Mouse (Mus musculus): ENCODE results near the gene Zrsr1.
A peak's percentile ranks its signal among the peaks of the same experiment; 100 is the strongest.

The Zrsr1 gene

DNA sequence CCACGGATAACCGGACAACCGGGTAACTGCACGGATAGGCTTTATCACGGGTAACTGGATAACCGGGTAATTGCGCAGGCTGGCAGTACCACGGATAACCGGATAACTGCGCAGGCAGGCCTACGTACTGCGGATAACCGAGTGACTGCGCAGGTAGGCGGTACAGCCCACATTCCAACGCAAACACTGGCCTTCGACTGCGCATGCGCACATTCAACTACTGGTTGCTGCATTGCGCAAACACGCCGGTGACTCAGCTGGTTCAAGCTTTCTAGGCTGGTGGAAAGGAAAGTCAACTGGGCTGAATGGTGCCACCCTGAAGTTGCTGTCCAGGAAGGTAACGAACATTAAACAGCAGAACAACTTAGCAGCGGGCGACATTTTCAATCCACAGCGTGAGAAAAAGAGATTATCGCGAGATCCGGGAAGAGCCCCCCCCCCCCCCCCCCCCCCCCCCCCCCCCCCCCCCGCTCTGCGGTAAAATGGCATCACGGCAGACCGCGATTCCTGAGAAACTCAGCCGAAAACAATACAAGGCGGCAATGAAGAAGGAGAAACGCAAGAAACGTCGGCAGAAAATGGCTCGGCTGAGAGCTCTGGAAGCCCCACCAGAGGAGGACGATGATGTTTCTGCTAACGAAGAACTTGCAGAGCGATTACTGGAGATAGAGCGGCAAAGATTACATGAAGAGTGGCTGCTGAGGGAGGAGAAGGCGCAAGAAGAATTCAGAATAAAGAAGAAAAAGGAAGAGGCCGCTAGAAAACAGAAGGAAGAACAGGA is 1.1 kb downstream of the Zrsr1 start:
- peak; percentile 90 for DNase-seq (ENCODE audit: low spot score)

DNA sequence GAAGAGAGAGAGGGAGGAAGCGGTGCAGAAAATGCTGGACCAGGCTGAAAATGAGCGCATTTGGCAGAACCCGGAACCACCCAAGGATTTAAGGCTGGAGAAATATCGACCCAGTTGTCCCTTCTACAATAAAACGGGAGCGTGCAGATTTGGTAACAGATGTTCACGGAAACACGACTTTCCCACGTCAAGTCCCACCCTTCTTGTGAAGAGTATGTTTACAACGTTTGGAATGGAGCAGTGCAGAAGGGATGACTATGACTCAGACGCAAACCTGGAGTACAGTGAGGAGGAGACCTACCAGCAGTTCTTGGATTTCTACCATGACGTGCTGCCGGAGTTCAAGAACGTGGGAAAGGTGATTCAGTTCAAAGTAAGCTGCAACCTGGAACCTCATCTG is 1.8 kb downstream of the Zrsr1 start:
- DNase-seq (ENCODE audit: low spot score) = no peak

DNA sequence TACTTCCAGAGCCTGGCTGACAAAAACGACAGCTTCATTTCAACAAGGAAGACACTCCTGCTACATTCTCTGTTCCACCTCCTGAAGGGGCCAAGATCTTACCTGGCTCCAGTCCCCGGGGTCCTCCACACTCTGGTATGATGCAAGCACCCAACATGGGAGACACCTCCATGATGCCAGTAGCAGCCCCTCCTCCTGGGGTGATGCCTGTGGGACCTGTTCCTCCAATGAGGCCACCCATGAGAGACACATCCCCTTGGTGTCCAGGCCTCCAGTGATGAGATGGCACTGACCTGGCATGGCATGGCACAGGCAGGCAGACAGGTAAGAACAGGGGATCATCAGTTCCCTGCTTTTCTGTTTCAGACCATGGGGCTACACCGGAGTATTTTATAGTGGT is 6.4 kb downstream of the Zrsr1 start:
- no peak for DNase-seq (ENCODE audit: low spot score)

DNA sequence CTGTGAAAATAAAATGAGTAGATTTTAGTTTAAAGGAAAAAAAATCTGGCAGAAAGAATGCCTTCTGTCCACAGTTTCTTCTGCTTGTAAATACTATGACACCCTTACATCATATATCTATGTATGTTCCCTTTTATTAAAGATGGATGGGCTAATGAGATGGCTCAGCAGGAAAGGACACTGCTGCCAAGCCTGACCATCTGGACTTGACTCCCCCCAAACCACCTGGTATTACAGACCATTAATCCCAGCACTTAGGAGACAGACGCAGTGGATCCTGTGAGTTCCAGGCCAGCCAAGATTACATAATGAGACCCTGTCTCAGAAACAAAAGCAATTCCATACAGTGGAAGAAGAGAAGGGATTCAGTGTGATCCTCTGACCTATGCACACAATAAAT is 6.9 kb downstream of the Zrsr1 start:
- DNase-seq (ENCODE audit: low spot score) = no peak

DNA sequence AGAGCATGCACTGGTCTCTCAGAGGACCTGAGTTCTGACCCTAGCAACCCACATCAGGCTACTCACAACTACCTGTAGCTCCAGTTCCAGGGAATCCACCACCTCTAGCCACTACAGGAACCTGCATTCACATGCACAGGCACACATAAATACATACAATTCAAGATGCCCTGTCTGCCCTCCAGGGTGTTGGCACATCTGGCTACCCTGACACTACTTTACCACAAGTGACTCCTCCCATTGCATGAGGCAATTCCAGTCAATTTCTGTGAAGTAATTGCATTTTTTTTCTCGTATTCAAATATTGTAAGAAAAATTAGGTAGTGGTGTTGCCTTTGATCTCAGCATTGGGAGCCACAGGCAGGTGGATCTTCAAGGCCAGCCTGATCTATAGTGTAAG is 7.4 kb downstream of the Zrsr1 start:
- no peak for DNase-seq (ENCODE audit: low spot score)

DNA sequence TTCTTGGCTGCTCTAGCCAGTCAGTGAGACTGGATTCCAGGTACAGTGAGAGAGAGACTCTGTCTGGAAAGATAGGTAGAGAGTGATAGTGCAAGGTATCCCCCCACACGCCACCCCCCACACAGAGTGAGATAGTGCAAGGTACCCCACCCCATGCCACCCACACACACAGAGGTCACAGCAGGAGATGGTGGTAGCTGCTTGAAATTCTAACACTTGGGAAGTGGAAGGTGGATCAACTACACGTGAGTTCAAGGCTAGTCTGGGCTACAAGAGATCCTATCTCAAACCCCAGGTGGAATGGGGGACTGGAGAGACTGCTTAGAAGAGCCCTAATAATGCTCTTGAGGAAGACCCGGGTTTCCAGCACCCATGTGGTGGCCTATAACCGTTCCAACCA is 9.2 kb downstream of the Zrsr1 start:
- DNase-seq (ENCODE audit: low spot score) = no peak

DNA sequence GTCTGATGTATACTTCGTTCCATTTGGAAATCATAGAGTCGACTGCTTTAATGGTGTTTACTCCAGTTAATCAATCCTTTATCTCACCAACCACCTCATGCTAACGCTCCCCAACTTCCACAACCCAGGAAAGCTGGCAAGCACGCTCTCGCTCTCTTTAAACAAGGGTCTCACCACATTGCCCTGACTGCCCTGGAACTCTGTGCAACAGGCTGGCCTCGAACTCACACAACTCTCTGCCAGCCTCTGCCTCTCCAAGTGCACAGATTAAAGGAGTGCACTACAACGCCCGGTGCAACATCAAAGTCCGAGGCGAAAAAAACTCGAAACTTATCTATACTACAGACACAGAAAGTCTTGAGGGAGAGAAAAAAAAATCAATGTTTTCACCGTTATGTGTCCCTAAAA is 9.7 kb downstream of the Zrsr1 start:
- DNase-seq (ENCODE audit: low spot score) = no peak

DNA sequence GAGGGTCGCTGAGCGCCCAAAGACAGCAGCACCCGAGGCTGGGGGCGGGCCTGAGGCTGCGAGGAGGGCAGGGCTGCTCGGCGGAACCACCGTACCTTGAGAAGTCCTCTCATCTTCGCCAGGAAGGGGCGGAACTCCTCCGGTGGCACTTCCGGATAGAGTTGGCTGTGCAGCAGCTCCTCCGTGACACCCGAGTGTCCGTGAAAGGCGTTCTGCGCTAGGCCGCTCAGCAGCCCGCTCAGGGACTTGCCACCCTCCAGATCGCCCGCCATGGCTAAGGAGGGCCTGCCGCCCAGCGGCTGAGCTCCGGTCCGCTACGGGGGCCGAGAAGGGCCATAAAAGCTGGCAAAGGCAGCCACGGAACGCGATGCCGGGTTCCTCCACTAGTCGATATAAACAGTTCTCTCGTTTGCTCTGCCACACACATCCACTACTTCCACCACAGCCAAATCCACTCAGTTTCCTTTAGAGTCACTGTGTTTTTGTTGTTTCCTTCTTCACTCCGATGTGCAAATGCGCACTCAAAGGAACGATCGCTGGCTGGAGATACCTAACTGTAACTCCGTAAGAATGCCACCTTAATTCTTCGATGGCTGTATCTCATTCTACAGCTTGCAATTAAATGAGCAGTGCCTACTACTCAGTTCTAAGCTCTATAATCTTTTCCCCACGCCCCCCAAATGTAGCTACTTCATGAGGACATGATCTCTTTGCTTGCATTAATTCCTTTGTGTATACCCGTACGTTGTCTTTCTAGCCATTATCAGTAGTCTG is 10.4 kb downstream of the Zrsr1 start, which contains the start of the genes Gm28048 and Commd1:
Gm28048 (minus strand) TSS at position 107 of the 774 bp plus-strand sequence.
Commd1 (minus strand) TSS at position 399 of the 774 bp plus-strand sequence.
- DNase-seq (ENCODE audit: low spot score) = peak; percentile 98

DNA sequence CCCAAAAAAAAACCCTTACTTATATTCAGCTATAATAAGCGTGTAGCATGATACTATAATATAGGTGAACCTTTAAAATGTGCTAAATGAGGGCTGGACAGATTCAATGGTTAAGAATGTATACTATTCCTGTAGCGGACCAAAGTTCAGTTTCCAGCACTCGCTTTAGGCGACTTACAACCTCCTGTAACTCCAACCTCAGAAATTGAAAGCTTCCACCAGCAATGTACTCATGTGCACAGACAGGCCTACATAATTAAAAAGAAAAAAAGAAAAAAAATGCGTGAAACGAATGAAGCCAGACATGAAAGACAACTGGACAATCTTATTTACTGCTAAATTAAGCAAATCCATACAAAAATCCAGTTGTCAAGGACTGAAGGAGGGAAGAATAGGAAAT is 11.0 kb downstream of the Zrsr1 start:
- DNase-seq (ENCODE audit: low spot score) = no peak

DNA sequence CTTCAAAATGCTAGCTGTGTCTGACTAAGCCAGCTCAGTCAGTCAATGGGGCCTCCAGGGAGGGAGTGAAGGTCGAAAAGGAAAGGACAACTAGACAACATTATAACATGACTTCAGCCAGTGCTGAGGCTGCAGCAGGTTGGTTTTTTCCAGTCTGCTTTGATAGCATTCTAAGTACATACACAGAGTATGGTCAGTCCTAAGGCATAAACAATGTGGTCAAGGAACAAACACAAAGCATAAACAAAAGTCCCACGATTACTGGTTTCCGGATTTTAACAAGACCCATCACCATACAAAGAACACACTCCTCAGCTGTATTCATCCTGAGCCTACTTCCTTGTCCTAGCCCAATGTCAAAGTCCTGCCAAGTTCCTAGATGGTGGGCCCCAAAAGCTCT is 13.7 kb downstream of the Zrsr1 start:
- no peak for DNase-seq (ENCODE audit: low spot score)

DNA sequence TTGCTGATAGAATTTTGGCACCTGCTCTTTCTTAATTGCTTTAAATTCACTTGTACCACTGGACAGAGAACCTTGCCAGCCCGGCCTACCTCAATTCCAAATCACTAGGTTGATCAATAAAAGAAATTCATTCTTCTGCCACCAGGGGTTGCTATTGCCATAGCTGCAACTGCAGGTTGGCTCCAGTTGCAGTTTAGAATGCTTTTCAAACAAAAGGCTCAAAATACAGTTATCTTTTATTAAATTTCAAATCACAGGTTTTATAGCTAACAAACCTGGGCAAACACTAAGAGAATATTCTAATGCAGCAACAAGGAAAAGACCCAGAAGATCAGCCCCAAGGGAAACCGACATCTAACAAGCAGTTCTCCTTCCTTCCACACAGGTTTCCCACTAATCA is 15.6 kb downstream of the Zrsr1 start:
- DNase-seq (ENCODE audit: low spot score) = no peak

DNA sequence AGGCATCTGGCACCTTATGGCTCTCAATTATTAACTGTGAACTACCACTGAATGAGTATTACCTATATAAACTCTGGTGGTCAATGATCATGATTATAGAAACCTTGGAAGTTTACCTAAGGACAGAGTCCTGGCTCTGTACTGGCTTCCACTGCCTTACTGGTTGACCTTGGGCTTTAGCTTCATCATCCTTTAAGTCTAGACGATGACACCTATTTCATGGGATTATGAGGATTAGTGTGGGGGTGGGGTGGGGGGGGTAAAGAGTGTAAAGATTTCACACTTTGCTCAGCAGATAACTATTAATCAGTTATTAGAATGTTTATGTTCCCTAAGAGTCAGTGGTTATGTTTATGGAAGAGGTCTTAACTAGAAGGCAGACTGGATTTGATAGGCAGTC is 18.0 kb downstream of the Zrsr1 start:
- no peak for DNase-seq (ENCODE audit: low spot score)

DNA sequence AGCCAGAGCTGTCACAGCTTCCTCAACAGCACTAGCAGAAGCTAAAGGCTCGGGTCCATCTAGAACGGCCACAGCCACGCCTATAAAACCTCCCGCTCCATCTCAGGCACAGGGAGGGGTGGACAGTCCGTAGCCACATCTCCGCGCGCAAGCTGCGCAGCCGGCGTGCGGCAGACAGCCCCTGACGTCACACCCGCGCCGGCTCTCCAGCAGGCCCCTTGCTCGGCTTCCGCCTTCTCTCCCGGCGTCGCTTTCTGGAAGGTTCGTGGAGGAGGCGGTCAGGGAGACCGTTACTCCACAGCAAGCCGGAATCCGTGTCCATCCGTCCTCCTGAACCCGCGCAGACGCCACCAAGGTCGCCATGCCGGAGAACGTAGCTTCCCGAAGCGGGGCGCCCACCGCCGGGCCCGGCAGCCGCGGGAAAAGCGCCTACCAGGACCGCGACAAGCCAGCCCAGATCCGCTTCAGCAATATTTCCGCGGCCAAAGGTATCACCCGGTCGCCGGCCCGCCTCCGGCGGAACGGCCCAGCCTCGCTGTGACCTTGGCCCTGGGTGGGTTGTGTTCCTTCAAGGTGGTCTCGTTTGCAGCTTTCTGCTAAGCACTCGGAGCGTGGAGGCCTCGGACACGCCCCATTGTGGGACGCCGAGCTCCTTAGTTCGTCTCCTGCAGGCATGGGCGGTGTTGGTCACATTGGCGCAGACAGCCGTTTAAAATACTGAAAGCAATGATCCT is 18.8 kb downstream of the Zrsr1 start, which contains the start of gene Cct4:
Cct4 (plus strand) TSS at position 127 of the 734 bp plus-strand sequence.
- peak; percentile 94 for DNase-seq (ENCODE audit: low spot score)

DNA sequence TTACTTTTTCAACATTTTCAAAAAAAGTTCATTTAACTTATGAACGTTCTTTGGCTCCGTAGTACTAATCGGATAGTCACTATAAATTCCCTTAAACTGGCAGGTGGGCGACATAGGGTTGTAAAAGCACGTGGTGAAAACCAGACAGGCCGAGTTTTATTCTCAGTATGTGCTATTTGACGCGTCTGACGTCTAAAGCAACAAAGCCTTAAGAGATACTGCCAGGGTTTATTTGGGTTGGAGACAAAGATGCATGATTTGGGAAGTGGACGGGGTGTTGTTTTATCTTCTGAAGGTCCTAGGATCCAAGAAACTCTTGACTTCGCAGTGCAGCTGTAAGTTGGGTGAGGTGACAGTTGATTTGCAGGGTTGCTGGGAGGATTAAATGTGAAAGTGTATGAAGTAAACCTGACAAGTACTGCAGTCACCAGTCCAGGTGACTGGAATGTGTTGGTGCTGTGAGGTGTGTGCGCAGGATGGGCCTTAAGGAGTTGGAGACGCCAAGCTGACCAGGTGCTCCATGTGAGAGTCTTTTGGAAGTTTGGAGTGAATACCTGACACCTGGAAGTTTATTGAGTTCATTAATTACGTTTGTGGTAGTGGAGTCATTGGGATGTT is 19.5 kb downstream of the Zrsr1 start:
- DNase-seq (ENCODE audit: low spot score) = no peak

DNA sequence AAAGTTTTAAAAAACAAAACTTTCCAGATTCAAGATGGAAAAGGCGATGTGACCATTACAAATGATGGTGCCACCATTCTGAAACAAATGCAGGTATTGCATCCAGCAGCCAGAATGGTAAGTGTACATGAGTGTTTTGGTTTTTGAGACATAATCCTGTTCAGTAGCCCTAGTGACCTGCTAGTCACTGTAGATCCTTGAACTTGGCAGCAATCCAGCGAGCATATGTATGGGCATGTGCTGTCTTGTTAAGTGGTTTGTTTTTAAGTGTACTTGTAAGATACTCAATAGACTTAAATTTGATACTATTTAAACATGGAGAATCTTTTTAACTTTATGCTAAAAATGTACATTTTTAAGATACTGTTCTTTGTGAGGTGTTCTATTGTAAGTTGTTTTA is 22.5 kb downstream of the Zrsr1 start:
- no peak for DNase-seq (ENCODE audit: low spot score)

DNA sequence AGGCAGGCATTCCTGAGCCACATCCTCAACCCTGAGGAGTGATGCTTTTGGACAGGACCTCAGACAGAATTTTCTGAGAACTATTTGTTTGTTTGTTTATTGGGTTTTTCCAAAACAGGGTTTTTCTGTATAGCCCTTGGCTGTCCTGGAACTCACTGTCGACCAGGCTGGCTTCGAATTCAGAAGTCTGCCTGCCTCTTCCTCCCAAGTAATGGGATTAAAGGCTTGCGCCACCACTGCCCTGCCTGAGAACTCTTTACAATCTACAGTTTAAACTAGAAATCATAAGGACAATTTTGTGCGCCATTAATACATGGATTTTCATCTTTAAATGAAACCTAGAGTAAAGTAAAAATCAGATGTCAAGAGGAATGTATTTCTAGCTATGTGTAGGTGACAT is 23.7 kb downstream of the Zrsr1 start:
- DNase-seq (ENCODE audit: low spot score) = no peak

DNA sequence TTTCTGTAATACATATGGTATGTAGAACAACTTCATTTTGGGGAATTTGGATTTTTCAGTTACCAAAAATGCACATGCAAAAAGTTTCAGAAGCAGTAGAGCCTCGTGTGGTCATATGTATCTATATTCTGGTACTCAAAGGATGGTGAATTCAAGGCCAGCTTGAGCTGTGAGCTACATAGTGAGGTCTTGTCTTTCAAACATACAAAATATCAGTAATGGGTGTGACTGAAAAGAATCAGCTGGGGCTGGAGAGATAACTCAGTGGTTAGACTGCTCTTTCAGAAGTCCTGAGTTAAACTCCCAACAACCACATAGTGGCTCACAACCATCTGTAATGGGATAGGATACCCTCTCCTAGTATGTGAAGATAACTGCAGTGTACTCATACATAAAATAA is 26.5 kb downstream of the Zrsr1 start:
- DNase-seq (ENCODE audit: low spot score) = no peak

DNA sequence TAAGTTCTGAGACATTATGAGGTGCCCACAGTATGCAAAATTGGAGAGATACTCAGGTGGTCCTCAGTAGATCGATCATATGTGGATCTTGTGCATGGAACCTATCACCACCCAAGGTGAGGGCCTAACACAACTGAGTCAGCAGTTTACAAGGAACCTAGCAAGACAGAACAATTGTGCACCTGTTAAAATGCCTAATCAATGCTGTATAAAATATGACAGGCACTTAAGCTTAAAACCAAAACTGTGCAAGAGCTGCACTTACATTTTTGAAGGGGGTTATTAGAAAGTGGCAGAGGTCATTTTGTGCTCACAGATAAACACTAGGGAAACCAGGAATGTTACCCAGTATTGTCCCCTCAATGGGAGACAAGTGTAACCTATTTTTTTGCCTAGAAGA is 33.5 kb downstream of the Zrsr1 start:
- no peak for DNase-seq (ENCODE audit: low spot score)

DNA sequence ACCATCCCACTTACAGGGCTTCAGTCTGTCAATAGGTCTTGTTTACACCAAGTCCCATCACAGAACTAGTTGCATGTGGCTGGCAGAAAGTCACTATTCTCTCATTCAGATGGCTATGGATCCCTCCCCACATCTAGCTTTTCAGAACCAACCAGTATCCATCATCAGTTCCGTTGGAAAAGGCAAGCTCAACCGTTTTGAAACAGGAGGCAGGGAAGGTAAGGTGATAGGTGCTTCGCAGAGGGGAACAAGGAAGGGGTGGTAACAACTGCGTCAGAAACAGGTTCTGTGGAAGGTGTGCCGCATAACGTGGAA is 35.3 kb downstream of the Zrsr1 start:
- no peak for DNase-seq (ENCODE audit: low spot score)

DNA sequence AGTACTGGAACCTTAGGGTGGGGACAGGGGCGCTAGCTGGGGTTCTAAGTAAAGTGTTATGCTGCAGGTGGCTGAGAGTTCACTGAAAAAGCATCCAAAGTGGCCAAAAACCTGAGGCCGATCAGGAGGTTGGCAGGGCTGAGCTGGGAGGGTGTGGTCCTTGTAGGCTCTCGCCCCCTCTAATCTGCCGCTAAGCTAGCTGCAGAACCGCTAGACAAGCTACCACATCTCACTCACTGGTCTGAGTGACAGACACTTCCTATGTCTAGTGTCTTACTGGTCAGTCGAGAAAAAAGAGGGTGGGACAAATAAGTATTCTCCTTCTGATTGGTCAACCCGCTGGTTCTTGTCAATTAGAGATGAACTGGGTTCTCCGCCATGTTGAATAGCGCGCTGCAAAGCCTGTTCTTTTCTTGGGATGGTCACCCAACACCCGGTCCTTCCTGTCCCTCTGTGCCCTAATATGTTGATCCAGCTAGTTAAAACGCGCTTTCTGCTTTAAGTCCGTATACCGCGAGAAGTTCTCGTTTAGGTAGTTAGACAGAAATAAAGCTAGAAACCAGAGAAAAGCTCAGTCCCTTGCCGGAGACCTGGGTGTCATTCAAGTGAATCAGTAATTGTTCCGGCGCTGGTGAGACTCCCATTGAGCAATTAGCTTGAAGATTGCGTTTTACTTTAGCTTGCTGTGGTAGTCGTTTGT is 35.8 kb downstream of the Zrsr1 start, which contains the start of gene Fam161a:
Fam161a (plus strand) TSS at position 51 of the 700 bp plus-strand sequence.
- DNase-seq (ENCODE audit: low spot score) = peak; percentile 71

DNA sequence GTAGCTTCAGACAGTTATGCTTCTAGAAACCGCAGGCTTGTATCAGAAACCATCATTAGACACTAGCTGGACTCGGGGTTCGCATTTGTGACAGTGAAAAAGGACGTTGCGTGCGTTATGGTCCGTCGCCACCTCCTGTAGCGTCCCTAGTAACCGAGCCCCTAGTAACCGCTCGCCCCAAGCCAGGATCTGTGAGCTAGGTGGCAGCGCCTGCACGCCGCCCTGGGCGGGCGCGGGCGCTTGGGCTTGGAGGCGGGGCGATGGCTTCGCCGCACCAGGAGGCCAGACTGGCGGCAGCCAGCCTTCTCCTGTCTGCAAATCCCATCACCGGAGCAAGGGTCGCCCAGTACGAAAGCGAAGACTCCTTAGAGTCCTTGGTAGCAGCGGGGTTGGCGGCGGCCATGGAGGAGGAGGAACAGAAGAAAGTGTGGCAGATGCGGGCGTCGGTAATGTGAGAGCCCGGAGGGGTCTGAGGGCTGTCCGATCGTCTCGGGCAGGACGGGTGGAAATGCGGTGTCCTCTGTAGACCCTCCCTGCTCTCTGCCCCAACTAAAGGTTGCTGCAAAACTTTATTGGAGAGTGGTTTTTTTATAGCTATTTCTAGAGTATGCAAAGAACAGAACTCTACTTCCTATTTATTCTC is 36.5 kb downstream of the Zrsr1 start:
- DNase-seq (ENCODE audit: low spot score) = peak; percentile 78

Measured in urinary bladder, postnatal 14 days (tissue).